Mouse (Mus musculus) cerebellum, adult 11-12 months (tissue): ENCODE results near the gene Trim41.
A peak's percentile ranks its signal among the peaks of the same experiment; 100 is the strongest.
"Not testable (repeated sequence)": the region's sequence is repeated elsewhere in the genome, so short reads cannot be mapped to it uniquely, and the experiment has no call there.

Source experiments
- DNase-seq: peaks from one replicate; pipeline ENCODE4 v3.0.0; 2022

The Trim41 gene

DNA sequence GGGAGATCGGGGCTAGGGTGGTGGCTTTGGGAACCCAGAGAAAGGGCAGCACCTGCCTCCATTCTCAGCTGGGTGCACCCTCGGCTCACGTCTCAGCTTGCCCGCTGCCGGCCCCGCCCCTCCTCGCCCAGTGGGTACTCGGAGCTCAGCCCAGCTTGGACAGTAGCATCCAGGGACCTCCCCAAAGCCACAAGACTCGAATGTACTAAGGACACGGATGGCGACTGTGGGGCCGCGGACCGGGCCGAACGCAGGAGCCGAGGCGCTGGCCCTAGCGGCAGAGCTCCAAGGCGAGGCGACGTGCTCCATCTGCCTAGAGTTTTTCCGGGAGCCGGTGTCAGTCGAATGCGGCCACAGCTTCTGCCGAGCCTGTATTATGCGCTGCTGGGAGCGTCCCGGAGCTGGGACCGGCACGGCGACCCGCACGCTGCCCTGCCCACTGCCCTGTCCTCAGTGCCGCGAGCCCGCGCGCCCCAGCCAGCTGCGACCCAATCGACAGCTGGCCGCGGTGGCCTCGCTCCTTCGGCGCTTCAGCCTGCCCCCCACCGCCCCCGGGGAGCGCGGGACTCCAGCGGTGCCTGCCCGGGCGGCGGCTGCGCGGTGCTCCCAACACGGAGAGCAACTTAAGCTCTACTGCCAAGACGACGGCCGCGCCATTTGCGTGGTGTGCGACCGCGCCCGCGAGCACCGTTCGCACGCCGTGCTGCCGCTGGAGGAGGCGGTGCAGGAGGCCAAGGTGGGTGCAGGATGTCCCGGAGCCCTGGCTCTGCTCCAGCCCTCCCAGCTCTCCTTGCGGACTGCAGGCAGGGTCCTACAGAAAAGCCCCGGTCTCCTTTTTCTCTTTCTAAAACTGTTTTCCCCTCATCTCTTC lies 20.4 kb upstream of the Trim41 start:
- DNase-seq = peak; percentile 79

DNA sequence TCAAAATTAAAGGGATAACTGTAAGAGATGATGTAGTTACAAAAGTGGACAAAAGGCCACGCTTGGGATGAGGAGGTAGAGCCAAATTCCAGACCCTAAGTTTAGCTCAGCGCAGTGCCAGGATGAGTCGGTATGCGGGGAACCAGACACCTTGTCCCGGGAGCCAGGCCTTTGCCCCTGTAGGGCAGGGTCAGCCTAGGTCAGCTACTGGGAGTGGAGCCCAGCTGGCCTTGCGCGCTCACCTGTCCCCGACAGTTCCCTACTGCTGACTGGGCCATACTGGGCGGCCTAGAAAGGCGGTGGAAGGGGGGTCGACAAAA lies 19.8 kb upstream of the Trim41 start:
- no peak for DNase-seq

DNA sequence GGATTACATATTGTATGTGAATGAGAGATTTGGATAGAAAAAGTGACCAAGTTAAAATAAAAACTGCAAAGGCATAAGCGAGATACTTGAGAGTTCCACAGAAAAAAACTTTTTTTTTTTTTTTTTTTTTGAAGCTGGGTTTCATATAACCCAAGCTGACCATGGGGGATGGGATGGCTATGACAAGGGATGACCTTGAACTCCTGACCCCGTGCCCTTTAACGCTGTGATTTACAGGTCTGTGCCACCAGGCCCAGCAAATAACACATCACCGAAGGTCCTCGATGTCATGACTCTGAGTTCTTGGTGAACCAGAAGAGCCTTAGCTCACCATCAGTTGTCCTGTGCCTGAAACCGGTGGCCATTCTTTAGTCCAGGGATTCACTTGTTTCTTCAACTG lies 18.8 kb upstream of the Trim41 start:
- no peak for DNase-seq

DNA sequence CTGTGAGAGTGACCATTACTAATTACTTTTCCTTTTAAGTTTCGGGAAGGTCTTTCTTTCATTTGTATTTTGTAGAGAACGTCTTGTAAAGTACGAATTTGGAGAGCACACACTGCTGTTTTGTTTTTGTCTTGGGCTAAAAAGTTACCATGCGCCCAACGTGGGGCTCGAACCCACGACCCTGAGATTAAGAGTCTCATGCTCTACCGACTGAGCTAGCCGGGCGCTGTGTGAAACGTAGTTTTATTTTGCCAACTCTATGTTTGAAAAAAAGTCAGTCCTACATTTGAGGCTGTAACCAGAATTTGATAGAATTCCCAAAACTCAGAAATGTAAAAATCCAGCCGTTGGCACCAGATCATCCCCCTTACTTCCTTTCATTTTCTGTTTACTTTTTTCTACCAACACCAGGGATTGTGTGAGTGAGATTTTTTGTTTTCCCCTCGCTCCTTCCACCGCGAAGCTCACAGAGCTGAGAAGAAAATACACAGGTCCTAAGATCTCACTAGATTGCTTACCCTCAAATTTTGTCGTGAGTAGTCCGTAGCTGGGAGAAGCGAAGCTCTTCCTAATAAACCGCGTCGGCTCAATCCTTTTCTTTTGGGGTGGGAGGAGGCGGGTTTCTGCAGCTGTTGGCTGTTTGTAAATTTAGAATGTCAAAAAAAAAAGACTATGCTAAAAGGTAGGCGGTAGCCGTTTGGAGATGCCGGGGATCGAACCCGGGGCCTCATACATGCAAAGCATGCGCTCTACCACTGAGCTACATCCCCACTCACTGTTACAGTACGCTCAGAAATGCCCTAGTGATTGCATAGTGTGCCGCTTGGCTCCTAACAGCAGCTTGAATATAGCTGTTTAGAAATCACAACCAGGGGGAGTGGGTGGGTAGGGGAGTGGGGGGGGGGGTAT lies 16.8 kb upstream of the Trim41 start:
- DNase-seq = peak; percentile 88

DNA sequence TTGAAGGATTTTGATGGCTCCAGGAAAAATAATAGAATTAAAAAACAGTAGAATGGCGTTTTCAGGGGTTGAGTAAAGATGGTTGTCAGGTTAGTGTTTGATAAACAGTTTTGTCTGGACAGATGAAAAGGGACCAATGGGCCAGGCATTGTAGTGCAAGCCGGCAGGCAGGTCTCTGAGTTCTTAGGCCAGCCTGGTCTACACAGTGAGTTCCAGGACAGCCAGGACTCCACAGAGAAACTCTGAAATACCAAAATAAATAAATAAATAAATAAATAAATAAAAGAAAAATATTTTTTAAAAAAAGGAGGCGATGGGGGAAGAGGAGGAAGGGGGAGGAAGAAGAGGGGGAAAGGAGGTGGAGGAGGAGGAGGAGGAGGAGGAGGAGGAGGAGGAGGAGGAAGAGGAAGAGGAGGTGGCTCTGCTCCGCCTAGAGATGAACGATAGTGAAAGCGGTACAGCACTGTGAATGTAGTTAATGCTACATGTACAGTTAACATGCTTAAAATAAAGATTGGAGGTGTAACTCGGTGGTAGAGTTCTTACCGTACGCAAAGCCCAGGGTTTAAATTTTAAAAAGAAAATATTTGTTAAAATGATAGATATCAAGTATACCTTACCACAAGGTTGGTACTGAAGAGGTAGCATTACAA lies 16.1 kb upstream of the Trim41 start:
- DNase-seq = no peak

DNA sequence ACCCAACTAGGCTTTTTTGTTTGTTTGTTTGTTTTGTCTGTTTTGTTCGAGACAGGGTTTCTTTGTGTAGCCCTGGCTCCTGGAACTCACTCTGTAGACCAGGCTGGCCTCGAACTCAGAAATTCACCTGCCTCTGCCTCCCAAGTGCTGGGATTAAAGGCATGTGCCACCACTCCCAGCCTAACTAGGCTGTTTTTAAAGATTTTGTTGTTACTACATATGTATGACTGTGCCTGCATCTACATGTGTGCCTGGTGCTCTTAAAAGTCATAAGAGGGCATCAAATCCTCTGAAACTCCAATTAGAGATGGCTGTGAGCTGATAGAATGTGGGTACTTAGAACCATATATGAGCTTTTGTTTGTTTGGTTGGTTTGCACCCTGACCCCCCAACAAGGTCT lies 14.1 kb upstream of the Trim41 start:
- DNase-seq = no peak

DNA sequence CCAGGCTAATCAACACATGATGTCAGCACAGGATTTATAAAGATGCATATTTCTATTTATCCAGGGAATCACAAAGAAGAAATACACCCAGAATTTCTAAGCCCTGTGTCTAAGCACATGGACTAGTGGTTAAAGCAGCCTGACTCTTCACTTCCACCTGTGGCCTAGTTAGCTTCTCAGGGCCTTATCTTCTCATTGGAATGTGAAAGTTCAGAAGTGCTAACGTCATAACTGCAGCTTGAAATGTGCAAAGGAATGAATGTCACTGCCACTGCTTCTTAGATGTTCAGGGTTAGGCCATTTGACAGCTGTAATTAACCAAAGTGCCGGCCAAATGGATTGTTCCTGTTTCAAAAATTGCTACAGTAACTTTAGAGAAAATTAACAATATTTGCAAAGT lies 13.1 kb upstream of the Trim41 start:
- no peak for DNase-seq

DNA sequence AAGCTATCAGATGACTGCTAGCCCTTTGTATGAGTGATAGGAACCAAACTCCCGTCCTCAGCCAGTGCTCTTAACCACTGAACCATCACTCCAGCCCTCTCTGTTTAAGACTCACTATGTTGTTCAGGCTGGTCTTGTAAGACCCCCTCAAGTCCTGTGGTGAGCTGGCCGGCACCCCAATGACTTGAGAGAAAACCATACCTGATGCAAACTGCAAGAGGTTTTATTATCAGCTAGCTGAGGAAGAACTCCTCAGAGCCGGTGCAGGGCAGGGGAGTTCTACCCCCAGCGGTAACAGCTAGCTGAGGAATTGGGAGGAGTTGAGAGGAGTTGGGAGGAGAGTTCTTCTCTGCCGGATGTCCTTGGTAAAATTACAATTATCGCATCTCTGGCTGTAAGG lies 10.8 kb upstream of the Trim41 start:
- DNase-seq = no peak

DNA sequence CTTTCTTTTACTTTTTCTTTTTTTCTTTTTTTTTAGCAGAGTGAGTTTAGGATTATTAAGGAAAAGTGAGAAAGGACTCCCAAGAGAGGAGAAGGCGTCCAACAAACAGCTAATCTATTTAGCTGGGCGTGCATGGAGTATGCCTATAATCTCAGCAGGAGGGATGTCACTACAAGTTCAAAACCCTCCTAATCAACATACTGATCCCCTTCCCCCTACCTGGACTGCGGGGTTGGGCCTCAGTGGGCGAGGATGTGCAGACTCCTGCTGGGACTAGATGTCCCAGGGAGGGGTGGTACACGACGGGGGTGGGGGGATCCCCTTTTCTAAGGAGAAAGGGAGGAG lies 9.6 kb upstream of the Trim41 start:
- no peak for DNase-seq

DNA sequence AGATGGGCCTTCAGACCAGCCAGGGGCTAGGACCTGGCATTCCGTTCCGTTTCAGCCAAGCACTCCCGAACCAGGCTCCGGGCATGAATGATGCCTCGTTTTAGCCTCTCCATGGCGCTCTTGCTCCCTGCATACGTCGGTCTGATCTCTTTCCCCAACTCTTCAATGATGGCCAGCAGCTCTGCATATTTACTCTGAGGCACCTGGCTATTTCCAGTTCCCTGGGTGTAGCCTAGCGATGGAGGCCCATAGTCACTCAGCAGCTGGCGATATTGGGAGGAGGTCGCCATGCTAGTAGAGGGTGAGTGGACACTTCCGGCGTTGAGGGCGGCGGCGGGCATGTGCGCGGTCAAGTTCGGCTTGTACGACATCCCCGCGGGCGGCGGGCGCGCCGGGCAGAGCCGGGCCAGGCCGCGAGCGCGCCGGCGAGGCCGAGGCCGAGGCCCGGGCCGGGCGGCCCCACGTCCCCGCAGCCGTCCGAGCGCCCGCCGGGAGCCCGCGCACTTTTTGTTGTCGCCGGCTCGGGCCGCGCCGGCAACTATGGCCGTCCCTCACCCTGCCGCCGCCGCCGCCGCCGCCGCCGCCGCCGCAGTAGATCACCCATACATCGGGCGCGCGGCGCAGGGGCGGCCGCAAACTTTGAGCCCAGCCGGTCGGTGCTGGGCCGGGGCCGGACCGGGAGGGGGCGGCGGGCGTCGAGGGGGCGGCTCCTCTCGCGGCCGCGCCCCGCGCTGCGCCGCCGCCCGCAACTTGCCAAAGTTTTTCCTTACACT lies 9.0 kb upstream of the Trim41 start, which contains the start of the genes Trim7 and Gm12184:
Gene Trim7, plus strand, starts transcription at position 162 of the 773 bp plus-strand sequence.
Gene Gm12184, minus strand, starts transcription at position 677 of the 773 bp plus-strand sequence.
- not testable (repeated sequence) for DNase-seq

DNA sequence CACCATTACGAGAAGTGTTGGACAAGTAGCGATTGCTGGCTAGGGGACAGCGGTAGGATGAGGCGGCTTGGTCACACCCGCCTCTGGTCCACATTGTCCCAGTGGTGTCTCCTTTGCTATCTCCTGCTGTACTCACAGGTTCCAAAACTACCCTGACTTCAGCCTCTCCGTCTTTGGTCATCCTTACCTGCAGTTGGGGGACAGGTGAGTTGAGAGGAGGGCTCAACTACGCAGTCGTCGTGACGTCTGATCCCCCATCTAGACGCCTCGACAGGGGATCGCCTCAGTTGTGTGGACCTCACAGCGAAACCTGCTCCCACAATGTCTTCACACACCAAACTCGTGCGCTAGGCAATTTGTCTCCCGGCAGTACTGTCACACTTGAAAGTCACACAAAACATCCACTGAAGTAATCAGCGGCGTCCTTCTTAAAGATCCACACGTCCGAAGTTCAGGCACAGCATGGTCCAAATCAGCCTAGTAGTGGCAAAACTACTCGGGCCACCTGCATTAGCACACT lies 7.2 kb upstream of the Trim41 start:
- no peak for DNase-seq

DNA sequence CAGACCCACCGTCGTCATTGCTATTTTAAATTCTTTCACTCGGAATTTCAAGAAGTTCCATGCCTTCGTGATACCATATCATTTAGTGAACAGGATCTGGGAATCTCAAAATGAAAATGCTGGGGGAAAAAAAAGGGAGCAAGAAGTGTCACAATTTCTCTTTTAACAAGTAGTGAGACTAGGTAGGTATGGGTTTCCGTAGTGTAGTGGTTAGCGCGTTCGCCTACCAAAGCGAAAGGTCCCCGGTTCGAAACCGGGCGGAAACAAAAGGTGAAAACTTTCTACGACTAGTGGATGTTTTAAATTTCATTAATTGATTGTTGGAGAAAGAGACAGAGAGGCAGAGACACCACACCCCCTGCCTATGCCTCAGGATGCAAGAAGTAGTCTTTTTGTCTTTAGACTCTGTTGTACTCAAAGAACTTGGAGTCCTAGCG lies 6.4 kb upstream of the Trim41 start:
- DNase-seq = no peak

DNA sequence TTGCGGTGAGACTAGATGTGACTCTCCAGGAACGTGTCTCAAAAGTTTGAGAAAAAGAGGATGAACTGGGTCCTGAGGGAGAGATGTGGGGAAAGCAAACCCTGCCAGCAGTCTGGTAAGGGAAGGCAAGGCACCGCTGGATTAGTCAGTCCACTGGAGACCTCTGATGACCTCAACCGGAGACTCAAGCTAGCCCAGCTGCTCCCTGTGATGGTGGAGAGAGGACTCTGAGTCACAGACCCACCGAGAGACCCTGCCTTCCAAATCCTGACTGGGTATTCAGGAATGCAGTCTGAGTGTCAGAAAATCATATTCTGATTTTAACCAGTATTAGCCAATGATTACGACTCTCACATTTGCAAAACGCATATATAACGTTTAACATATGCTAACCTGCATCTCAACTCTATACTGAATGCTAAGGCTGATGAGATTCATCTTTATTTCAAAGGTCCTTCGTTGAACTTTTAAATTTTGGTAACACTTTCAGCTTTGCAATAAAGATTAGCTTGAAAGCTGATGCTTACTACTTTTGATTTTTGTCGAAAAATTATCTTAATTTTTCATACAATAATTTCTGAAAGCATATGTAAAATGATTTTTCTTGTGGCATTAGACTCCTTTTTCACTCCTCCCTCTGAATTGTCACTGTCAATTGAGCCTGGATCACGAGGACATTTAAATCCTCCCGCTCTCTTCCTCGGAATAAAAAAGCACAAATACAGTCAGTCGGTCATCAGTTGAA lies 5.8 kb upstream of the Trim41 start:
- DNase-seq = no peak

DNA sequence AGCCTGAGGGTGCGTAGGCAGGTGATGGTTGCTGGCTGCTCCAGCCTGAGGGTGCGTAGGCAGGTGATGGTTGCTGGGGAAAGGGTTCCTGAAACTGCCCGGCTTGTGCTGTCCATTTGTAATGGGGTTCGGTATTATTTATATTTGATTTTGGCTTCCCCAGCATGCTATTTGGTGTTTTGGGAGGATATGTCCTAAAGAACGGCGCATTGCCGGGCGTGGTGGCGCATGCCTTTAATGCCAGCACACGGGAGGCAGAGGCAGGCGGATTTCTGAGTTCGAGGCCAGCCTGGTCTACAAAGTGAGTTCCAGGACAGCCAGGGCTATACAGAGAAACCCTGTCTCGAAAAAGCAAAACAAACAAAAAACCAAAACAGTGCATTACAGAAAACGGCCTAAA lies 4.1 kb upstream of the Trim41 start:
- DNase-seq = not testable (repeated sequence)

DNA sequence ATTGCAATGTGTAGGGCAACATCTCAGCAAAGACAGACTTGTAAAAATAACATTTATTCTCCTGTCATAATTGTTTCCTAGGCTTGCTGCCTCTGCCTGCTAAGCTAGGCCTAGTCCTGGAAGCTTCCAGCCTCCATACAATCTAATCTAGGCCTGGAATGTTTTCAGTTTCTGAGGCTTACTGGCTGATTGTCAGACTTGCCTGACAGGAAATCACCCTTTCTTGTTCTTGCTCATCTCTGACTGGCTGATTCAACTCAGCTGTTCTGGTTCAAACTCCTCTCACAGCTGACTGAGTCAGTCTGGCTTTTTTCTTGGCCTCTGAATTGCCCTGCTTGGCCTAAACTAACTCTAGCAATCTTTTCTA lies 3.1 kb upstream of the Trim41 start:
- no peak for DNase-seq

DNA sequence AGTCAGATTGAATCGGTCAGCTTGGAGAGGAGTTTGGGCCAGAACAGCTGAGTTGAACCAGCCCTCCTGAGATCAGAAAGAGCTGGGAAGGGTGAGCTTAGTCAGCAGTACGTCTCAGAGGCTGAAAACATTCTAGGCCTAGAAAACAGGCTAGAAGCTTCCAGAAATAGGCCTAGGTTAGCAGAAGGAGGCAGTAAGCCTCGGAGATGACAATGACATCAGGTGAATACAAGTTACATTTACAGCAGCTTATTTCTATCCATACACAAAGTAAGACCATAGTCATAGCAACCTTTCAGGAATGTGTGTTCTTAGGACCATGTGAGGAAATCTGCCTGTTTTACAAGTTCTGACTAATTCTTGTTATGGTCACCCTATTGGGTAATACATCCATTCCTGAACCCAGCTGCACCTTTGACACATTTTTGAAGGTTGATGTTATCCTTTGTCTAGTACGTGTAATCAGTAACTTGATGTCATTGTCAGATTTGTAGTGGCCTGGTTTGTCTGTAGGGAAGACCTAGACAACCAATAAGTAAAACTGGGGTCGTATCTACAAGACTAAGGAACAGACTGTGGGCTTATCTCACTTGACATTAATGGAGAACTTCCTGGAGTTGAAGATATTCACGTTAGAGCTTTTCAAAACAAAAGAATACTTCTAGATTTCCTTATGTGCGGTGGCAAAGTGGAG lies 2.6 kb upstream of the Trim41 start:
- no peak for DNase-seq

DNA sequence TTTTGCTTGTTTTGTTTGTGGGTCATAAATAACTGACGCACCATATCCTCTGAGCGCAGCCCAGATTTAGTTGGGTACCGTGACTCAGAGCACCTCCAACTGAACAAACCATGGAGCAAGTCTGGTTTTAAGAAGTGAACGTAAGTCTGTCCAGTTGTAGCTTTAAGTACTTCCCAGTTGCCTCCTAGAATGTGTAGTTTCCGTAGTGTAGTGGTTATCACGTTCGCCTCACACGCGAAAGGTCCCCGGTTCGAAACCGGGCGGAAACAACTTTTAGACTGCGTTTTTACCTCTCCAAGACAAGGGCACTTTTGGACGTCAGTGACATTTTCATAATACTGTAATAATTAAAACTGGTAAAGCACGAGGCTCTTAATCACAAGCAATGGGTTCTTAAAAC lies 1.2 kb upstream of the Trim41 start:
- peak; percentile 75 for DNase-seq

DNA sequence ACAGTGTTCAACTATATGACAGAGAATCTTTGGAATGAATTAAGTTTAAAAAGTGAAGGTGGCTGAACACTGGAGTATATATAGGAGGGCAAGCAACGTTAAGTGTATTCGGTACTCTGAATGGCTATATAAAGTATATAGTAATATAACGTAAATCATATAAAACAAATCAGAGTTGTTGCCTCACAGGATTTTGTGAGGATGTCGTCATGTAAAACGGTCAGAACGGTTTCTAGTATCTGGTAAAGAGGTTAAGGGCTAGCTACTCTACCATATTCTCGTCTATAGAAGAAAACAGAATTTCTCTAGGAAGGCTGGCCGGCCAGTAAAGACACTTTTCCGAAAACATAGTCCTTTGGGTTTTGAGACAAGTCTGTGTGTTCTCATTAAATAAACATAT lies 641 bp upstream of the Trim41 start:
- DNase-seq = no peak

DNA sequence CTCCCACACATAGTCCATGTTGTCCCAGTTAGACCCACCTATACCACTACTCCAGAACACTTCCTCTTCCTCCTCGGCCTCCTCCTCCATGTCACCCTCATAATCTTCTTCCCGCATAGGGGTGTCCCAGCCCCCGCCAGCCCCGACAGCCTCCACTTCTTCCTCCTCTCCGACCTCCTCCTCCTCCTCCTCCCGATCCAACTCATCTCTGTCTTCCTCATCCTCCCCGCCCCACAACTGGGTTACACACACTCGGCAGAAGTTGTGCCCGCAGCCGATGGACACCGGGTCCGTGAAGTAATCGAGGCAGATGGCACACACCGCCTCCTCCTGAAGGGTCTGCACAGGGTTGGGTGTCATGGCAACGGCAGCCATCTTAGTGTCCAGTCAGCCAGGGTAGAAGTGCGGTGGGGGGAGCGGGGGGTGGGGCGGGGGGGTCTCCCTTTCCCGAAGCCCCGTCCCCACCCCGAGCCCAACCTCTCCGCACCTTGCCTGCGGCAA lies 822 bp downstream of the Trim41 start:
- DNase-seq = peak; percentile 84

DNA sequence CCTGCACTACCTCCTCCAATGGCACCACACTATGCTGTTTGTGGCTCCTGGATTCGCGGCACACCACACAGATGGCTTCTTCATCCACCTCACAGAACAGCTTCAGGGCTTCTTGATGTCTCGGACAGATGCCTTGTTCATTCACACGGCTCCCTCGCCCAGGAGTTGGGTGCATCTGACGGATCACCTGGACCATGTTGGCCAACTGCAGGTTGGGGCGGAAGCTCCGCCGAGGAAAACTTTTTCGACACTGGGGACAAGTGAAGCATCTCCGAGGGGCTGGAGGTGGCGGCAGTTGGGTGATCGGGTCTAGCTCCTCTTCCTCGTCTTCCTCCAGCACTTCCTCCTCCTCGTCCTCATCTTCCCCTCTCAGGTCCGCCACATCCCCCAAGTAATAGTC lies 1.3 kb downstream of the Trim41 start:
- DNase-seq = no peak

DNA sequence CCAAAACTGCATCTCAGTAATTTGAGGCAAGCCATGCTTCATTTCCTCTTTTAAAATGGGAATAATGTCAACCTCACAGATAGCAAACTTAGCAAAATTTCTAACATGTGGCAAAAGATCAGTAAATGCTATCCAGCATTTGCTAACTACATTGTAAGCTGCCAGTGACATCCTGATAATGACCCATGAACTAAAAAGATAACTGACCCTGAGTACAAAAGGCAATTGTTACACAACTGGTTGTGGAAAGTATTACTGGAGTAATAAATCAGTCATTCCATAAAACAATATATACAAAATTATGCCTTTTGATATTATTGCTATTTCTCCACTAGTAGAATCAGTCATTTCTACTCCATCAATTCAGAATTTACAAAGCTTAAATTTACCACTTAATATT lies 3.4 kb downstream of the Trim41 start:
- DNase-seq = no peak
